Mouse (Mus musculus) adrenal gland, adult 2 months (tissue): ENCODE measurements around the gene Sema4d. TPM values are rescaled to one million over a fixed set of nuclear protein-coding genes. Genes with fewer than 3 reads are reported as not detected.

Source experiments
- DNase-seq: peaks from one replicate; pipeline ENCODE4 v3.0.0; 2021
- microRNA-seq, 2 experiments: library from miRNA; unstranded; fragments of <30 nt; microRNA quantifications; one replicate each; pipeline ENCODE4 v1.2.0; 2021
- polyA plus RNA-seq: library from polyadenylated mRNA; depleted of rRNA; stranded (reverse); fragments of >200 nt; gene quantifications from 2 replicates; pipeline ENCODE4 v1.2.3, GENCODE M21; 2012; rRNA removed
- total RNA-seq, 2 experiments: library from RNA; stranded (reverse); gene quantifications; 2 replicates each; pipeline ENCODE4 v1.2.3; 2021

The Sema4d gene
- total and polyA plus RNA-seq, 3 experiments: 13.7 to 15.1 (median 14.6) TPM

GRCm38 (mm10) chr13:51642171-51642778, 151.3 kb downstream of the Sema4d start:
- no peak for DNase-seq

DNA sequence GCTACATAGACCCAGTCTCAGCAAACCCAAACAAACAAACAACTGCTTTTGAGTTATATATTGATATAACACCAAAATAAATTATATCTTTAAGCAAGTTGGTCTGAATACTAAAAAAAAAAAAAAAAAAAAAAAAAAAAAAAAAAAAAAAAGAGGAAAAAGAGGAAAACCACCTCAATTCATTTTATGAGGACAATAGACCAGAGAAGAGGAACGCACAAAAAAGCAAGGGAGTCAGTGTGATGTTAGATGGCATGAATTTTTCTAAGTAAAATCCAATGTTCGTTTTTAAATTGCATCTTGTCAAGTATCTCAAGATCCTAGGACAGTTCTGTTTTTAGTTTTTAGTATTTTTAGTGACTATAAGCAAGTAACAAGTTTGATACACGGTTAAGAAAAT, 152.1 kb downstream of the Sema4d start:
- DNase-seq: no peak

GRCm38 (mm10) chr13:51638958-51639357, 154.6 kb downstream of the Sema4d start:
- DNase-seq: no peak

Small RNA genes within 50 kb of the gene (microRNA-seq; reads per million reads assigned to microRNA genes)
- 0 reads per million in 2 experiments for gene Gm23566

Other genes starting within 250 kb of the Sema4d start
- gene Shc3, start 224.3 kb downstream of the Sema4d start, total RNA-seq: 1 to 10 TPM in 1 of 2 experiments, under 1 TPM in 1; 0.98 to 1.5 TPM
- gene Shc3, start 224.3 kb downstream of the Sema4d start, polyA plus RNA-seq: 1.4 TPM in 2 replicates
- 1 to 10 TPM; 6.9 TPM for gene Cks2, start 148.5 kb downstream of the Sema4d start, total RNA-seq
- 7.2 and 8.3 TPM in 2 replicates for gene Cks2, start 148.5 kb downstream of the Sema4d start, polyA plus RNA-seq
- gene Secisbp2, start 142.1 kb downstream of the Sema4d start, total RNA-seq: 10 to 100 TPM; 18.0 to 26.4 TPM
- gene Secisbp2, start 142.1 kb downstream of the Sema4d start, polyA plus RNA-seq: 16.9 and 18.3 TPM in 2 replicates
- 10 to 100 TPM; 41.0 to 57.6 TPM for gene Gadd45g, start 52.9 kb upstream of the Sema4d start, total RNA-seq
- 20.8 and 30.2 TPM in 2 replicates for gene Gadd45g, start 52.9 kb upstream of the Sema4d start, polyA plus RNA-seq